Mouse (Mus musculus) bone marrow, adult 2 months (tissue): ENCODE measurements at regions not wholly inside any gene's neighbourhood (a gene's known extent, or its start where the extent isn't known, plus 50 kb on each side); places are given as distances from the start of the nearest gene placed in this dataset.

Source experiments
- H3K27ac ChIP-seq: fragments of 200-500 bp; 2 replicates; pipeline ENCODE4 v1.5.1; 2012; ENCODE audit warnings: low read depth, mild to moderate bottlenecking, control low read depth, inconsistent platforms, low read length; ENCODE audit not compliant: control insufficient read depth, poor library complexity, insufficient read depth
- H3K4me1 ChIP-seq: fragments of 200-500 bp; 2 replicates; pipeline ENCODE4 v1.6.1; 2011; ENCODE audit warnings: low read length; ENCODE audit not compliant: control insufficient read depth, insufficient read depth
- H3K4me3 ChIP-seq: fragments of 200-500 bp; replicated peaks from 2 replicates; pipeline ENCODE3; 2011; ENCODE audit warnings: mild to moderate bottlenecking, low read depth, low read length, control low read depth; ENCODE audit not compliant: control insufficient read depth
- CTCF ChIP-seq: fragments of 200-500 bp; IDR thresholded peaks from 2 replicates; pipeline ENCODE4 v1.5.1; 2011; ENCODE audit warnings: low read length, control low read depth; ENCODE audit not compliant: control insufficient read depth, insufficient read depth
- POLR2A ChIP-seq: fragments of 200-500 bp; IDR thresholded peaks from 2 replicates; pipeline ENCODE4 v1.6.1; 2011; ENCODE audit warnings: low read depth, mild to moderate bottlenecking, control low read depth, low read length, borderline replicate concordance; ENCODE audit not compliant: control insufficient read depth
- WGBS: fragments of 180-500 bp; shearing (Covaris S2); methylation state at CpG from one replicate; pipeline ENCODE4 v1.1.7; 2018; 5-methylcytosine and 5-hydroxymethylcytosine counted together

GRCm38 (mm10) chr5:111991805-111992204 is 258.1 kb downstream of the Gm26897 start:
- 83% methylated on average over 10 of the region's 10 CpGs for WGBS
- TF ChIP-seq CTCF: no peak
- TF ChIP-seq POLR2A: no peak
- Histone ChIP-seq H3K4me1 (no peaks in the 10 kb centered on the region), H3K27ac (no peak overlapping the region), H3K4me3 (no peak overlapping the region)

- WGBS: 63% methylated on average over 7 of the region's 7 CpGs
- TF ChIP-seq CTCF (no peak), POLR2A (no peak)
- Histone ChIP-seq H3K27ac (no peak overlapping the region), H3K4me3 (no peak overlapping the region), H3K4me1 (no peaks in the 10 kb centered on the region)
Observed at GRCm38 (mm10) chr5:111993221-111993620, 259.1 kb downstream of the Cryba4 start.

GRCm38 (mm10) chr5:111993930-111994329 is 258.4 kb downstream of the Cryba4 start:
- Histone ChIP-seq H3K4me1 (no peaks in the 10 kb centered on the region), H3K4me3 (no peak overlapping the region), H3K27ac (no peak overlapping the region)
- TF ChIP-seq CTCF: no peak
- TF ChIP-seq POLR2A: no peak
- 69% methylated on average over 9 of the region's 9 CpGs for WGBS

- 74% methylated on average over 3 of the region's 3 CpGs for WGBS
- Histone ChIP-seq H3K4me3 (no peak overlapping the region), H3K4me1 (no peaks in the 10 kb centered on the region), H3K27ac (no peak overlapping the region)
- TF ChIP-seq POLR2A (no peak), CTCF (no peak)
Observed at GRCm38 (mm10) chr5:111996806-111997205, 255.5 kb downstream of the Cryba4 start.

- no peaks in the 10 kb centered on the region for H3K4me1 ChIP-seq
- 36% methylated on average over 32 of the region's 32 CpGs for WGBS
Observed at GRCm38 (mm10) chr5:112001742-112002701, 250.3 kb downstream of the Cryba4 start.

GRCm38 (mm10) chr5:112002856-112003660 is 249.3 kb downstream of the Cryba4 start:
- TF ChIP-seq POLR2A (no peak), CTCF (no peak)
- WGBS: 61% methylated on average over 12 of the region's 12 CpGs
- Histone ChIP-seq H3K4me3 (no peak overlapping the region), H3K4me1 (no peaks in the 10 kb centered on the region), H3K27ac (no peak overlapping the region)

More at GRCm38 (mm10) chr5:112001742-112002701, 250.3 kb downstream of the Cryba4 start:
- no peak for TF ChIP-seq CTCF
- no peak for TF ChIP-seq POLR2A
- Histone ChIP-seq H3K27ac (no peak overlapping the region), H3K4me3 (no peak overlapping the region)

- no peak overlapping the region for H3K27ac ChIP-seq
- no peak overlapping the region for H3K4me3 ChIP-seq
- WGBS: 51% methylated on average over 3 of the region's 3 CpGs
- no peaks in the 10 kb centered on the region for H3K4me1 ChIP-seq
- TF ChIP-seq POLR2A: no peak
- TF ChIP-seq CTCF: no peak
Observed at GRCm38 (mm10) chr5:112004041-112004440, 248.3 kb downstream of the Cryba4 start.
